Mouse (Mus musculus) kidney, embryonic 15.5 days (tissue): ENCODE measurements around the gene Kif21a. TPM values are rescaled to one million over a fixed set of nuclear protein-coding genes. Genes with fewer than 3 reads are reported as not detected.

ENCODE experiments used
- ATAC-seq: fragments of 200-750 bp; cut with Nextera tagmentation; replicated peaks from 2 replicates; pipeline ENCODE4 v1.8.0; 2017; ENCODE audit warnings: moderate TSS enrichment; ENCODE audit not compliant: low FRiP score
- H3K27ac ChIP-seq: fragments of 300-500 bp; sonication (generic); 2 replicates; pipeline ENCODE4 v1.5.1; 2015; ENCODE audit warnings: mild to moderate bottlenecking, inconsistent platforms
- H3K27me3 ChIP-seq: fragments of 300-500 bp; sonication (generic); 2 replicates; pipeline ENCODE4 v1.6.1; 2015; ENCODE audit warnings: inconsistent platforms
- H3K36me3 ChIP-seq: fragments of 300-500 bp; sonication (generic); 2 replicates; pipeline ENCODE4 v1.6.1; 2015; ENCODE audit warnings: inconsistent platforms
- H3K4me1 ChIP-seq: fragments of 300-500 bp; sonication (generic); 2 replicates; pipeline ENCODE4 v1.6.1; 2015; ENCODE audit warnings: inconsistent platforms
- H3K4me2 ChIP-seq: fragments of 300-500 bp; sonication (generic); 2 replicates; pipeline ENCODE4 v1.6.1; 2015; ENCODE audit warnings: moderate library complexity, mild to moderate bottlenecking, inconsistent platforms
- H3K4me3 ChIP-seq: fragments of 300-500 bp; sonication (generic); replicated peaks from 2 replicates; pipeline ENCODE4 v1.5.1; 2015; ENCODE audit warnings: mild to moderate bottlenecking, inconsistent platforms
- H3K9ac ChIP-seq: fragments of 300-500 bp; sonication (generic); 2 replicates; pipeline ENCODE4 v1.6.1; 2015; ENCODE audit warnings: mild to moderate bottlenecking, inconsistent platforms
- H3K9me3 ChIP-seq: fragments of 300-500 bp; sonication (generic); replicated peaks from 2 replicates; pipeline ENCODE4 v1.6.1; 2016; ENCODE audit warnings: inconsistent platforms
- WGBS: fragments of 180-500 bp; shearing (Covaris S2); methylation state at CpG from one replicate; pipeline ENCODE4 v1.1.7; 2015; ENCODE audit warnings: mixed read lengths; 5-methylcytosine and 5-hydroxymethylcytosine counted together
- polyA plus RNA-seq: library from polyadenylated mRNA; unstranded; fragments of >200 nt; fragmentation: Nextera tagmentation; extraction: Ambion mirVana; gene quantifications from 2 replicates; pipeline ENCODE4 v1.2.1, GENCODE M21; 2015

Gene Kif21a
- polyA plus RNA-seq = 7.4 and 8.2 TPM in 2 replicates

DNA sequence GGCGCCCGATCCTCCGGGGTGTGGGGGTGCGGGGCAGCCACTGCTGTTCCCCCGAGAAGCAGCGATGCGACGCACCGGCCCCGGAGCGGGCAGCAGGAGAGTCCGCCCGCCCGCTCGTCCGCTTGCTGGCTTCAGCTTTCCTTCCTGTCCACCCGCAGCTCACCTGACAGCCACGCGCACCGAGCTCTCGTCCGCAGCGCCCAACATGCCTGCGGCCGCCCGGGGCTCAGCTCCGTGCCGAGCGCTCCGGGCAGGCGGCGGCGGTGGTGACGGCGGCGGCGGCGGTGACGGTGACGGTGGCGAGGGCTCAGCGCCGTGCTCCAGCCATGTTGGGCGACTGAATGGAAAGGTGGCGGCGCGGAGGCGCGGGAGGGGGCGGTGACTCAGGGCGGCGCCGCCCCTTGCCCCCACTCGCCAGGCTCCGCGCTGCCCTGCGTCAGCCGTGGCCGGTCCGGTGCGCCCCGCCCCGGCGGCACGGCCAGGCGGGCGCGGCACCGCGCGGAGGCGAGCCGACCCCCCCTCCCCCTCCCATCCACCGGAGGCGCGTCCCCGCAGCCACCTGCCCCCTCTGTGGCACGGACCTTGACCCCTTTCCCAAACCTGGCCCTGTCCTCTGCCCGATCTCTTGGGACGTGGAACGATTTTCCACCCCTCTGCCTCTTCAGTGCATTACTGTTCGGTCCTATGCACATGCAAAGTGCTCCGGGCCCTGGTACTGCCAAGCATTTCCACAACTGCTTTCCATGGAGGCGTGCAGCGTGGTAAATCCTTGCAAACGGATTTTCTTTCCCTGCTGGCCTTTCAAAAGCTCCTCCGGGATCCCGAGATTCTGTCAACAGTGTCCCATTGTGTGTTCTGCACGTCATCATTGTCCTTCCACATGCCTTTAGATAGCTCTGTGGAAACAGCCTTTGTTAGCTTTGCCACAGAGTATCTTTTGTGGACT is at the start of gene Kif21a:
Gene Kif21a, minus strand, starts transcription at position 453 of the 946 bp plus-strand sequence.
- Histone ChIP-seq H3K27me3 (no peaks in the 10 kb centered on the region), H3K36me3 (no peaks in the 10 kb centered on the region), H3K27ac (peak within 1 kb of the TSS; percentile 87), H3K9me3 (no peaks in the 10 kb centered on the region), H3K4me1 (peaks cover 12% of the 10 kb centered on the region), H3K4me3 (peak within 1 kb of the TSS; percentile 89), H3K4me2 (peak within 1 kb of the TSS; percentile 99), H3K9ac (peak within 1 kb of the TSS; percentile 79)
- peak; percentile 95 for ATAC-seq
- WGBS = under 1% methylated on average over 88 of the region's 89 CpGs

- 86% methylated on average over 6 of the region's 6 CpGs for WGBS
- no peaks in the 10 kb centered on the region for H3K9me3 ChIP-seq
- no peak for ATAC-seq
- peaks cover 6% of the 10 kb centered on the region; the same call in 1 of the 2 replicates for H3K4me1 ChIP-seq
- no peaks in the 10 kb centered on the region for H3K36me3 ChIP-seq
- no peak overlapping the region for H3K9ac ChIP-seq
- H3K27ac ChIP-seq = no peak overlapping the region
- H3K27me3 ChIP-seq = no peaks in the 10 kb centered on the region
- H3K4me2 ChIP-seq = no peak overlapping the region
- H3K4me3 ChIP-seq = no peak overlapping the region
Observed at GRCm38 (mm10) chr15:91096606-91097005, 46.9 kb upstream of the Kif21a start.

GRCm38 (mm10) chr15:91089427-91089826 is 39.7 kb upstream of the Kif21a start:
- Histone ChIP-seq H3K4me2 (no peak overlapping the region), H3K36me3 (no peaks in the 10 kb centered on the region), H3K4me3 (no peak overlapping the region), H3K4me1 (peaks cover 6% of the 10 kb centered on the region; the same call in 1 of the 2 replicates), H3K27me3 (no peaks in the 10 kb centered on the region), H3K9ac (no peak overlapping the region), H3K9me3 (no peaks in the 10 kb centered on the region), H3K27ac (no peak overlapping the region)
- ATAC-seq = no peak
- 84% methylated on average over 7 of the region's 7 CpGs for WGBS

GRCm38 (mm10) chr15:91088071-91088470 is 38.3 kb upstream of the Kif21a start:
- Histone ChIP-seq H3K4me2 (no peak overlapping the region), H3K36me3 (no peaks in the 10 kb centered on the region), H3K27ac (no peak overlapping the region), H3K9me3 (no peaks in the 10 kb centered on the region), H3K27me3 (no peaks in the 10 kb centered on the region), H3K9ac (no peak overlapping the region), H3K4me3 (no peak overlapping the region), H3K4me1 (peaks cover 6% of the 10 kb centered on the region; the same call in 1 of the 2 replicates)
- ATAC-seq = no peak
- 92% methylated on average over 12 of the region's 12 CpGs for WGBS

GRCm38 (mm10) chr15:91077457-91078410 is 28.0 kb upstream of the Kif21a start:
- H3K9ac ChIP-seq = no peak overlapping the region
- ATAC-seq = no peak
- H3K9me3 ChIP-seq = no peaks in the 10 kb centered on the region
- H3K4me2 ChIP-seq = no peak overlapping the region
- no peaks in the 10 kb centered on the region for H3K36me3 ChIP-seq
- no peaks in the 10 kb centered on the region for H3K4me1 ChIP-seq
- H3K27me3 ChIP-seq = no peaks in the 10 kb centered on the region
- H3K27ac ChIP-seq = no peak overlapping the region
- 41% methylated on average over 15 of the region's 15 CpGs for WGBS
- no peak overlapping the region for H3K4me3 ChIP-seq

DNA sequence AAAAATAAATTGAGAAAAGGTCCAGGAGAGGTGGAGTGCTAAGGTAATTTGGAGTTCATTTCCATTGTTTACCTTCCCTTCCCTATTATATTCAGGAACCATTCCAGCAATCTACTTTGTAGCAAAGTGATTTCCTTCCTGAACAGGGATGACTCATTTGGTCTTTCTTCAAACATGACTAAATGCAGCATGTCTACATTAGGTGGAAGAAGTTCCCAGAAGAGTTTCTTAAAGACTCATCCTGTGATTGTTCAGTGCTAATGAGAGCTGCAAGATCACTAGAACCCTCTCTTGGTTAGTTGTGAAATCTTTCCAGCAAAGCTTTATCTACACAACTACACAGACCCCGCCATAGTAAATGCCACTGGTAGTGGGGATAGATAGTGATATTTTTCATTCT is 22.7 kb upstream of the Kif21a start:
- Histone ChIP-seq H3K27ac (no peak overlapping the region), H3K4me2 (no peak overlapping the region), H3K4me3 (no peak overlapping the region), H3K36me3 (no peaks in the 10 kb centered on the region), H3K9me3 (no peaks in the 10 kb centered on the region), H3K9ac (no peak overlapping the region), H3K4me1 (no peaks in the 10 kb centered on the region), H3K27me3 (no peaks in the 10 kb centered on the region)
- 84% methylated on average over 1 of the region's 1 CpGs for WGBS
- no peak for ATAC-seq

- Histone ChIP-seq H3K4me3 (no peak overlapping the region), H3K9me3 (no peaks in the 10 kb centered on the region), H3K4me1 (0 out of 2 replicates have a peak, but pooled peaks cover 3% of the 10 kb centered on the region), H3K27me3 (no peaks in the 10 kb centered on the region), H3K27ac (no peak overlapping the region), H3K9ac (no peak overlapping the region), H3K4me2 (no peak overlapping the region), H3K36me3 (no peaks in the 10 kb centered on the region)
- ATAC-seq = no peak
- WGBS = 72% methylated on average over 12 of the region's 12 CpGs
Observed at GRCm38 (mm10) chr15:91064310-91064826, 14.6 kb upstream of the Kif21a start.

DNA sequence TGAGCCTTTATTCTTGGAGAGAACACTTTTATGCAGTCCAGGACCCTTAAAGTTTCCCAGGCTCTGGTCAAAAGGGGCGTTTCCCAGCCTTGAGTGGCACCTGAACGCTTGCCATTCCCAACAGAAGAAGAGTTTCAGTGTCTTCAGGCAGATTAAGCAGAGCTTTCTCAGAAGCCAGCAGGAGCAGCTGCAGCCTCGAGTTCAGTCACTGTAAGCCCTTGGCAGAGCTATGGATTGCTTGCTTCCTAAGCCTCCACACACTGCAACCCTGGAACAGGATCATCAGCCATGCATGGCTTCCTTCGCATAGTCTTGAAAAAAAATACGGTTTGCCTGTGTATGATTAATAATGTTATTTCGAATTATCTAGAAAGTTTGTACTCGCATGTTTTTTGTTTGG is 14.1 kb upstream of the Kif21a start:
- 58% methylated on average over 7 of the region's 7 CpGs for WGBS
- H3K4me2 ChIP-seq = no peak overlapping the region

GRCm38 (mm10) chr15:91056866-91057342 is 7.2 kb upstream of the Kif21a start:
- no peak overlapping the region for H3K4me3 ChIP-seq
- H3K27ac ChIP-seq = no peak overlapping the region
- no peak overlapping the region for H3K4me2 ChIP-seq
- H3K36me3 ChIP-seq = no peaks in the 10 kb centered on the region
- H3K9me3 ChIP-seq = no peaks in the 10 kb centered on the region
- H3K27me3 ChIP-seq = no peaks in the 10 kb centered on the region
- no peak for ATAC-seq
- no peak overlapping the region for H3K9ac ChIP-seq
- WGBS = 73% methylated on average over 3 of the region's 3 CpGs
- H3K4me1 ChIP-seq = no peaks in the 10 kb centered on the region

More for the DNA sequence above, 14.1 kb upstream of the Kif21a start:
- peak; percentile 56; the same call in 1 of the 2 replicates for ATAC-seq
- H3K27me3 ChIP-seq = no peaks in the 10 kb centered on the region
- no peak overlapping the region for H3K9ac ChIP-seq
- H3K4me1 ChIP-seq = 0 out of 2 replicates have a peak, but pooled peaks cover 3% of the 10 kb centered on the region
- peak overlapping the region; percentile 28; the same call in 1 of the 2 replicates for H3K27ac ChIP-seq
- no peak overlapping the region for H3K4me3 ChIP-seq
- H3K36me3 ChIP-seq = no peaks in the 10 kb centered on the region
- no peaks in the 10 kb centered on the region for H3K9me3 ChIP-seq

DNA sequence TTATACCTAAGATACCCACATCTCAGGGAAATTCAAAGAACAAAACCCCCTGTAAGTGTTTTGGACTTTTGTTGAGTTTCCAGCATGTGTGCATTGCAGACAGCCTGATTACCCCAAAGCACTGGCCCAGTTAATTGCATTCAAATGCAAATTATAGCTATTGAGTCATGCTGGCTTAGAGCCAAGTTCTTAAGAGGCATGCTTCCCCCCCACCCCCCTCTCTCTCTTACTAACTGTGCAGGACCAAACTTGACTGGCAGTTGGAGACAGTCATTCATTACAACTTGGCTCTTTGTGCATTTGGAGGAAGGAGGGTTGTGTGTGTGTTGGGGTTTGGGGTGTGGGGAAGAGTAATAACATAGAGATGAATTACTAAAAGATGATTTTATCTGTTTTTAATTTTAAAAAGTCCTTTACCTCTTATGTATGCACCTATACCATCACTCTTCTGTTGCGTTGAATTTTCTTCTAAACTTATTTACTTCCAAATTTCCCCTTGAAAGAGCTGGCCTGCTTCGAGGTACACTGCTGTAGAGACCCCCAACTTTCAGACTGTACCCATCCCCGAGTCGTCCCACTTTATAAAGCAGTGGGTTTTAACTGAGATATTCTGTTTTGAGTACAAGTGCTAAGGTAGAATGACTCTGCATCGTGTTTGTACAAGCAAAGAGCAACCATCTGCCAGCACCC is 6.6 kb upstream of the Kif21a start:
- no peak overlapping the region for H3K4me3 ChIP-seq
- H3K27me3 ChIP-seq = no peaks in the 10 kb centered on the region
- H3K36me3 ChIP-seq = no peaks in the 10 kb centered on the region
- H3K4me1 ChIP-seq = no peaks in the 10 kb centered on the region
- no peak overlapping the region for H3K4me2 ChIP-seq
- H3K9me3 ChIP-seq = no peaks in the 10 kb centered on the region
- H3K27ac ChIP-seq = no peak overlapping the region
- WGBS = 72% methylated on average over 5 of the region's 5 CpGs
- H3K9ac ChIP-seq = no peak overlapping the region
- 0 out of 2 replicates have a peak, but pooled peaks have one; percentile 60 for ATAC-seq

GRCm38 (mm10) chr15:91048951-91049495 is 725 bp downstream of the Kif21a start:
- H3K4me1 ChIP-seq = peaks cover 12% of the 10 kb centered on the region
- WGBS = 1% methylated on average over 47 of the region's 47 CpGs
- H3K4me3 ChIP-seq = peak overlapping the region; percentile 89
- no peaks in the 10 kb centered on the region for H3K36me3 ChIP-seq
- H3K9me3 ChIP-seq = no peaks in the 10 kb centered on the region
- H3K9ac ChIP-seq = peak overlapping the region; percentile 79
- peak; percentile 68 for ATAC-seq
- peak overlapping the region; percentile 87 for H3K27ac ChIP-seq
- H3K4me2 ChIP-seq = peak overlapping the region; percentile 99
- H3K27me3 ChIP-seq = no peaks in the 10 kb centered on the region
